Mouse (Mus musculus) intestine, embryonic 14.5 days (tissue): ENCODE results near the gene Cul1. TPM values are rescaled to one million over a fixed set of nuclear protein-coding genes. Genes with fewer than 3 reads are reported as not detected.

Experiments used
- ATAC-seq: fragments of 200-750 bp; cut with Nextera tagmentation; replicated peaks from 2 replicates; pipeline ENCODE4 v1.8.0; 2017; ENCODE audit warnings: low read depth, moderate number of reproducible peaks, moderate TSS enrichment, moderate library complexity; ENCODE audit not compliant: low FRiP score, low TSS enrichment
- DNase-seq: peaks from one replicate; pipeline ENCODE4 v3.0.0-alpha.2; 2018; ENCODE audit warnings: low spot score
- H3K27ac ChIP-seq: fragments of 300-500 bp; sonication (generic); 2 replicates; pipeline ENCODE4 v1.5.1; 2014; ENCODE audit warnings: low read depth, mild to moderate bottlenecking, control low read depth
- H3K27me3 ChIP-seq: fragments of 300-500 bp; sonication (generic); replicated peaks from 2 replicates; pipeline ENCODE4 v1.6.1; 2014; ENCODE audit warnings: low read length, control low read depth; ENCODE audit not compliant: control insufficient read depth, insufficient read depth
- H3K36me3 ChIP-seq: fragments of 300-500 bp; sonication (generic); 2 replicates; pipeline ENCODE4 v1.6.1; 2014; ENCODE audit warnings: low read length, control low read depth; ENCODE audit not compliant: control insufficient read depth, insufficient read depth
- H3K4me1 ChIP-seq: fragments of 300-500 bp; sonication (generic); replicated peaks from 2 replicates; pipeline ENCODE4 v1.6.1; 2014; ENCODE audit warnings: low read length, control low read depth, mixed read lengths; ENCODE audit not compliant: control insufficient read depth, insufficient read depth
- H3K4me2 ChIP-seq: fragments of 300-500 bp; sonication (generic); 2 replicates; pipeline ENCODE4 v1.6.1; 2014; ENCODE audit warnings: low read length
- H3K4me3 ChIP-seq: fragments of 300-500 bp; sonication (generic); 2 replicates; pipeline ENCODE4 v1.5.1; 2014; ENCODE audit warnings: low read depth, low read length, control low read depth, mixed read lengths
- H3K9ac ChIP-seq: fragments of 300-500 bp; sonication (generic); 2 replicates; pipeline ENCODE4 v1.6.1; 2014; ENCODE audit warnings: mild to moderate bottlenecking, low read length
- H3K9me3 ChIP-seq: fragments of 300-500 bp; sonication (generic); 2 replicates; pipeline ENCODE4 v1.6.1; 2016; ENCODE audit warnings: low read length, control low read depth; ENCODE audit not compliant: control insufficient read depth
- WGBS: fragments of 180-500 bp; shearing (Covaris S2); extraction: QIAGEN DNeasy Blood & Tissue Kit; methylation state at CpG from one replicate; pipeline ENCODE4 v1.1.7; 2014; 5-methylcytosine and 5-hydroxymethylcytosine counted together
- polyA plus RNA-seq: library from polyadenylated mRNA; unstranded; fragments of >200 nt; fragmentation: Nextera tagmentation; extraction: Ambion mirVana; gene quantifications from 2 replicates; pipeline ENCODE4 v1.2.1, GENCODE M21; 2014

Gene Cul1
- polyA plus RNA-seq, 1 experiment from 2014 or later = 124 TPM

GRCm38 (mm10) chr6:47522431-47522830, 69.2 kb downstream of the Cul1 start:
- Histone ChIP-seq H3K36me3 (peaks cover 95% of the 10 kb centered on the region), H3K9ac (no peak overlapping the region), H3K9me3 (no peaks in the 10 kb centered on the region), H3K27ac (no peak overlapping the region), H3K4me2 (no peak overlapping the region), H3K27me3 (no peaks in the 10 kb centered on the region), H3K4me3 (no peak overlapping the region), H3K4me1 (no peaks in the 10 kb centered on the region)
- no peak for DNase-seq
- WGBS = 97% methylated on average over 3 of the region's 3 CpGs
- no peak for ATAC-seq

DNA sequence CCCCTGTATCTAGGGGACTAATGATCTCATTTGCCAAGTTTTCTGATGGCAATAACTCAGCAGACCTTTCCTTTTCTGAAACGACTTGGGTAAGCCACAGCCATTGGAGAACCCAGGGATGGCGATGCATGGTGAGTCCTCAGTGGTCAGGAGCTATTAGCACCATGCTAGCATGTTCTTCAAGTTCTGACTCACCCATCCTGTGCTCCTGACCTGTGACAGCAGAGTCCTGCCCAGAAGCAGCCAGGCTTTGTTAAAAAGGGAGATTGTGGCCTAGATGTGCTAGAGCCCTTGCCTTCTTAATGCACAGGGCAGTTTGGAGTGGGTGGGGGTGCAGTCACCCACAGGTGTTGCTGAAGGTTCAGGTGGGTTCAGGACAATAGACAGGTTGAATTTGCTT, 71.8 kb downstream of the Cul1 start:
- Histone ChIP-seq H3K4me3 (no peak overlapping the region), H3K27me3 (no peaks in the 10 kb centered on the region), H3K4me2 (no peak overlapping the region), H3K9ac (no peak overlapping the region), H3K27ac (no peak overlapping the region), H3K4me1 (no peaks in the 10 kb centered on the region), H3K9me3 (no peaks in the 10 kb centered on the region), H3K36me3 (peaks cover 98% of the 10 kb centered on the region)
- ATAC-seq (no peak), DNase-seq (no peak)
- WGBS = 88% methylated on average over 2 of the region's 2 CpGs

DNA sequence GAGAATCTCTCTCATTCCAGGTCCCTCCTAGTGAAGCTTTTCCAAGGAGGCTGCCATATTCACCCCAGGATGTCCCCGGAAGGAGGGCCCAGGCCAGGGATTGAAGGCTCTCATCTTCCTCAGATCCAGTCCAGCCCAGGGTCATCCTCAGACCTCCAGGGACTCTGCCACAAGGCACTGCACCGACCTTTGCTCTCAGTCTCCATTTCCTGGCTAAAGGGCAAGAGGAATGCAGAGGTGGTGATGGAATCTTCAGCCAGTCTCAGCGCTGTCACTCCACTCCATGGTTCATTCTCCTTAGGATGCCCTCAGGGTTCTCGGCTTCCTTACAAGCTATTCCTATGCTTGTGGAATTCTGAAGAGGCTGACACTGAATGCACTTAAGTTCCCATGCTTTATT, 73.2 kb downstream of the Cul1 start:
- no peak for DNase-seq
- no peak for ATAC-seq
- no peak overlapping the region for H3K9ac ChIP-seq
- H3K27ac ChIP-seq = no peak overlapping the region
- H3K36me3 ChIP-seq = peaks cover 99% of the 10 kb centered on the region
- H3K9me3 ChIP-seq = no peaks in the 10 kb centered on the region
- no peaks in the 10 kb centered on the region for H3K27me3 ChIP-seq
- no peak overlapping the region for H3K4me2 ChIP-seq
- H3K4me1 ChIP-seq = no peaks in the 10 kb centered on the region
- H3K4me3 ChIP-seq = no peak overlapping the region
- 74% methylated on average over 4 of the region's 4 CpGs for WGBS

DNA sequence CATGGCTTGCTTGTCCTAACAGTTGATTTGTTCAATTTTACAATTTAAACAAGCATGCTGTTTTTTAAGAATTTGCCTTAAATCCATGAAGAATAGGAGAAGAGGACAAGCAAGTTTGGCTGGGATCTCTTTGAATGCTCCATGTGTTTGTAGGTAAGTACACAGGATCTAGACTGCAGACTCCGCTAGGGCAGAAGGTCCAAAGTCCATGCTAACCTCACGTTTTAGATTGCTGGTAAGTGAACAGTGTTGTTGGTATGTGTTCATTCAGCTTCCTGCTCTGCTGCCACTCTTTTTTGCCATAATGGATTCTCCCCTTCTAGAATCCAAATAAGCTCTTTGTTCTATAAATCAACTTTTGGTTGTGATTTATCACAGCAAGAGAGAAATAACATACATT, 73.9 kb downstream of the Cul1 start:
- DNase-seq (no peak), ATAC-seq (no peak)
- H3K4me1 ChIP-seq = no peaks in the 10 kb centered on the region
- 60% methylated on average over 2 of the region's 2 CpGs for WGBS
- peaks cover 99% of the 10 kb centered on the region for H3K36me3 ChIP-seq
- H3K4me3 ChIP-seq = no peak overlapping the region
- H3K27me3 ChIP-seq = no peaks in the 10 kb centered on the region
- H3K9ac ChIP-seq = no peak overlapping the region
- H3K9me3 ChIP-seq = no peaks in the 10 kb centered on the region
- no peak overlapping the region for H3K27ac ChIP-seq
- no peak overlapping the region for H3K4me2 ChIP-seq

- H3K4me2 ChIP-seq = no peak overlapping the region
- no peaks in the 10 kb centered on the region for H3K27me3 ChIP-seq
- H3K9ac ChIP-seq = no peak overlapping the region
- H3K36me3 ChIP-seq = peaks cover 99% of the 10 kb centered on the region
- WGBS = 70% methylated on average over 1 of the region's 1 CpGs
- no peaks in the 10 kb centered on the region for H3K4me1 ChIP-seq
- peak; percentile 25; the same call in 1 of the 2 replicates for ATAC-seq
- no peak for DNase-seq
- no peak overlapping the region for H3K4me3 ChIP-seq
- no peaks in the 10 kb centered on the region for H3K9me3 ChIP-seq
- H3K27ac ChIP-seq = no peak overlapping the region
Observed at GRCm38 (mm10) chr6:47527655-47528054, 74.5 kb downstream of the Cul1 start.

- 69% methylated on average over 1 of the region's 1 CpGs for WGBS
- no peak for DNase-seq
- peaks cover 95% of the 10 kb centered on the region for H3K36me3 ChIP-seq
- no peak overlapping the region for H3K4me3 ChIP-seq
- no peak for ATAC-seq
- no peaks in the 10 kb centered on the region for H3K4me1 ChIP-seq
- H3K27me3 ChIP-seq = no peaks in the 10 kb centered on the region
- H3K9ac ChIP-seq = no peak overlapping the region
- no peak overlapping the region for H3K4me2 ChIP-seq
- H3K27ac ChIP-seq = no peak overlapping the region
- no peaks in the 10 kb centered on the region for H3K9me3 ChIP-seq
Observed at GRCm38 (mm10) chr6:47532547-47532946, 79.3 kb downstream of the Cul1 start.

DNA sequence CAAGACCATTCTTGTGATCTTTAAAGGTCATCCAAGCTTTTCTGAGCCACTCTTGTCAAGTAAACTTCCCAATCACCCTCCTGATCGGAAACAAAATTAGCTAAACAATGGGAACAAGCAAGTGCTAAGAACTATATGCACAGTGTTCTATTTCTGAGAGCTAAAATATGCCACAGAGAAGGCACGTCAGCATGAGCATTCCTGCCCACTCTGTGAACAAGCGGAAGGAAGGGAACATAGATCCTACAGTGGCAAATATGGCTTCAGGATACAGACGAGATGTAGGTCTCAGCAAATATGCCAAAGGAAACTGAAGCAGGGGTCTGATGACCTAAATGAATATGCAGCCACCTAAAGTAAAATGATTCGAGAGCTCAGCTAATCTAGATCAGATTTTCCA, 82.1 kb downstream of the Cul1 start:
- H3K36me3 ChIP-seq = peaks cover 71% of the 10 kb centered on the region
- 92% methylated on average over 5 of the region's 5 CpGs for WGBS

DNA sequence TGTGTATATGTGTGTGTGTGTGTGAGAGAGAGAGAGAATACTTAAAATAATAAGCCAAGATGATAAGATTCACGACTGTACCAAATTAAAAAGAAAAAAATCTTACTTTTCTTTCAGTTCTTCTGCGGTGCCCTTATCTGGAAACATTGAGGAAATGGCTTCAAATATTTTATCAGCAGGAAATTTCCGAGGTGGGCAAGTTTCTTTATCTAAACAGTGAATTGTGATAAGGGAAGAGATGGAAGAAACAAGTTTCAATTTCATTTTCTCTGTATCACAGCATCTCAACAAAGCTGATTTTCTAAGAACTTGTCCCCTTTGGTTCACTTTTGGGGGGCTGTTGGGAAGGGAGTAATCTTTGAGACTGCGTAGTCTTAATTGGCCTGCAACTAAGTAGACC, 99.1 kb downstream of the Cul1 start:
- Histone ChIP-seq H3K27ac (no peak overlapping the region), H3K36me3 (peaks cover 92% of the 10 kb centered on the region), H3K27me3 (no peaks in the 10 kb centered on the region), H3K9me3 (no peaks in the 10 kb centered on the region), H3K4me1 (no peaks in the 10 kb centered on the region), H3K4me2 (no peak overlapping the region), H3K9ac (no peak overlapping the region), H3K4me3 (no peak overlapping the region)
- DNase-seq (no peak), ATAC-seq (no peak)
- WGBS = 82% methylated on average over 4 of the region's 4 CpGs

More for the DNA sequence above, 82.1 kb downstream of the Cul1 start:
- Histone ChIP-seq H3K4me2 (no peak overlapping the region), H3K4me3 (no peak overlapping the region), H3K27ac (no peak overlapping the region), H3K4me1 (no peaks in the 10 kb centered on the region), H3K9me3 (no peaks in the 10 kb centered on the region), H3K9ac (no peak overlapping the region), H3K27me3 (no peaks in the 10 kb centered on the region)
- no peak for ATAC-seq
- no peak for DNase-seq

- ATAC-seq (no peak), DNase-seq (no peak)
- Histone ChIP-seq H3K9me3 (no peaks in the 10 kb centered on the region), H3K4me2 (no peak overlapping the region), H3K27me3 (no peaks in the 10 kb centered on the region), H3K27ac (no peak overlapping the region), H3K9ac (no peak overlapping the region), H3K4me1 (no peaks in the 10 kb centered on the region), H3K36me3 (peaks cover 76% of the 10 kb centered on the region), H3K4me3 (no peak overlapping the region)
- whole genome bisulfite sequencing = 94% methylated on average over 2 of the region's 2 CpGs
Observed at GRCm38 (mm10) chr6:47559287-47559686, 106.1 kb downstream of the Cul1 start.
